Mouse (Mus musculus) embryo, embryonic 9.5 days (tissue): Measurements from ENCODE around the gene Xrcc5.

Experiments used
- DNase-seq: peaks from one replicate; pipeline ENCODE4 v3.0.0-alpha.2; 2017; ENCODE audit errors: extremely low spot score

Gene Xrcc5

GRCm38 (mm10) chr1:72315447-72315846 lies 8.2 kb downstream of the Xrcc5 start:
- no peak for DNase-seq

DNA sequence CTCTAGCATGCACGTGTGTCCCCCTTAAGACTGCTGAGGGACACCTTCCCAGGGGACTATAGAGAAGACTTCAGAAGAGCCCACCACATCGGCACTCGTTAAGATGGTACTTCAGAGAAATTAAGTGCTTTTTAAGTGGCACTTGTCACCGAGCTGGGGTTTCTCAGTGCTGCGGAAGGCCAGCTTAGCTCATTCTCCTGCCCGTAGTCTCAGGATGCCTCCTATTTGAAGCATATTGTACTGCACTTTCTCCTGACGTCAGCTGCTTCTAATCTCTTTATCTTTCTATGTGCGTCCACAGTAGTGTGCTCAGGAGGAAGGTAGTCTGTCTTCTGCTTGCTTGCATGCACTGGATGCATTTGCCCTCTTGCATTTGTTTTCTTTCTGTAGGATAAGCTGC lies 9.2 kb downstream of the Xrcc5 start:
- no peak for DNase-seq

GRCm38 (mm10) chr1:72316901-72317300 lies 9.7 kb downstream of the Xrcc5 start:
- DNase-seq = no peak

- no peak for DNase-seq
Observed at GRCm38 (mm10) chr1:72320759-72321158, 13.5 kb downstream of the Xrcc5 start.

DNA sequence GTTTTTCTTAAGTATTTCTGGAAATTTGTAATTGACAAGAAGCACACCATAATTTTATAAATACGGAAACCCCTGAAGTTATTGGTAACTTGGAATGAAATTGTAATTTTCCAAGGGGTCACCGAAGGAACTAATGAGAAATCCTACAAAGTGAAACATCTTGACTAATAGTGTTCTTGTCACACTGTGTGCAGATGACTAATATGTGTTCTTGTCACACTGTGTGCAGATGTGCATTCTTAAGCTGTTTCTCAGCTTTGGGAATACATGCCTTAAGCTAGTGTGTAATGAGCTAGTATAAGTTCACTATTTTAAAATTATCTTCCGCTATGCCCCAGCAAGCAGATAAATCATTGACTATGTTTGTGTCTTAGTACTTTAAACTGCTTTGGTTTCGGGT lies 16.0 kb downstream of the Xrcc5 start:
- no peak for DNase-seq

GRCm38 (mm10) chr1:72326162-72326821 lies 19.1 kb downstream of the Xrcc5 start:
- DNase-seq = no peak

- no peak for DNase-seq
Observed at GRCm38 (mm10) chr1:72334807-72335206, 27.6 kb downstream of the Xrcc5 start.

DNA sequence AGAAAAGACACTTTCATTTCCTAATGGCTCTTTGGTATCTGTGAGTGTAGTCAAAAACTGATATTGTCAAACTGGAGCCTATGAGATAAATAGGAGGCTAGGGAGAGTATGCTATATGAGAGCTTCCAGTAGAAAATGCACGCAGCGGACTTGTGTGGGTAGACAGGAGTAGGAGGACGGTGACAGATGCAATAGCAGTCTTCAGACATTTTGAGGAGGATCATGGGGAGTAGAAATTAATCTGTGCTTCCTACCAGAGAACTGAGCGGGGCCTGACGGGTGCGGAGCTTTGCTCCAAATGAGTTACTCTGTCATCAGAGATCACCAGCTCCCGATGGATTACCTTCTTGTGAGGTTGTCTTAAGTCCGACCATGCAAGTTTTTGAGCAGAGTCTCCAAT lies 29.6 kb downstream of the Xrcc5 start:
- no peak for DNase-seq

GRCm38 (mm10) chr1:72338341-72338740 lies 31.1 kb downstream of the Xrcc5 start:
- no peak for DNase-seq

DNA sequence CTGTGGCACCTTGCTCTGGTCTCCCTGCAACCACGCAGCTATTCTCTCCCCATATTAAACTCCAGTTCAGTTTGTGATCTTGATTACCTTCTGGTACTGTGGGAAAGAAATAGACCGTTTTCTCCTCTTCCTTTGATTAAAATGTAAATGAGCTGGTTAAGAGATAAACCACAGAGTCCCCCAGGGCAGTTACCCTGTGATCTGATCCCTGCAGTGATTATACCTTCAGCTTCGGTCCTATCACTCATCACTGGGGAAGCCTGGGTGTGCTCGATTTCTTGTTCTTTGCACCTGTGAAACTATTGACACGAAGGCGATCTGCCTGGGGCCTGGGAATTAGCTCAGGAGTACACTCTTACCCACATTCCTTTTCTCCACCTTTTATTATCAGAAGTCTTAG lies 40.7 kb downstream of the Xrcc5 start:
- no peak for DNase-seq

GRCm38 (mm10) chr1:72354856-72355255 lies 47.6 kb downstream of the Xrcc5 start:
- DNase-seq = no peak

- DNase-seq = no peak
Observed at GRCm38 (mm10) chr1:72358216-72358615, 51.0 kb downstream of the Xrcc5 start.

DNA sequence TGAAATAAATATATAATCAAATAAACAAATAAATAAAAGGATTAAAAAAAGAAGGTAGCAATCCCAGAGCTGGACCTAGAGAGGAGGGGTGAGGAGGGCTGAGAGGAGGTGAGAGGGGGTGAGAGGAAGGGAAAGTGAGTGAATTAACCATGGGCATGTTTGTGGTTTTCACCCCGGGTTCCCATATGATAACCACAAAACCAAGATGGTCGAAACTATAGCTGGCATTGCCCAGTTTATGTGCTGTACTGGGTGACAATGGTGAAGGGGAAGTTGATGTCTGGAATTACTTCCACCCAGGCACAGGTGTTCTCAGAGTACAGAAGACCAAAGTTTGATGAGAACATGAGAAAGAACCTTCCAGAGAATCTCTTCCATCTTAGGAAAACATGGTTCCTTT lies 52.2 kb downstream of the Xrcc5 start:
- no peak for DNase-seq

- DNase-seq = no peak
Observed at GRCm38 (mm10) chr1:72360809-72361208, 53.6 kb downstream of the Xrcc5 start.

DNA sequence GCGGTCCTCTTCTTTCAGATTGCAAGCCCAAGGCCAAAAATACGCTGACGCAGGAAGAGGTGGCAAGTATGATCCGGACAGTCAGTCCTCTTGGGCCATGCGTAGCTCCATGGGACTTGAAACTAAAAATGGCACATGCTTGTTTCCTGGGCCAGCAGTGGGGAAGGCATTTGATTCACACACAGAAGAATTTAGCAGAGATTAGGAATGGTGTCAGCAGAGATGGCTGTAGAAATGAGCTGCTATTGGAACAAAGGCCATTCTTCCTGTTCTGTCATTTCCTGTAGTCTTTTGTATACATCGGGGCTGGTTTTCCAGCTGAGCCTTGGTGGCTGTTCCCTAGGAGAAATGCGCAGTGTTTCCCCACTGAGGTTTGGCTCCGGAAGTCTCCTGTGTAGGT lies 57.4 kb downstream of the Xrcc5 start:
- no peak for DNase-seq

DNA sequence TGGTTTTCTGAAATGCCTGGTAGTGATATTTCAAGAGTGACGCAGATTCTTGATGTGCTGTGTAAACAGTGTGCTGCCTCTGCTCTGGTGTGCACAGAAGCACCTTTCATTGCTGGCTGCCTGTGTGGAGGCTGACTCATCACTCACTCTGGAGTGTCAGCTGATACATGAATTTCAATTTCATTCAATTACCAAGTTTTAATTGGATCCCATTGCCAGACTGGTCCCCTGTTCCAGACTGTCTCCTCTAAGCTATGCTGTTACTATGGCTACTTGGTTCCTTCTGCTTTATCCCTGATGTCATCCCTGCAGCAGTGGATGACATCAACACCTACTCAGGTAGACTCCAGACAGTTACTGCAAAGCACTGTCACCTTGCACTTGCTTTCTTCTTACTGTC lies 65.3 kb downstream of the Xrcc5 start:
- DNase-seq = no peak

DNA sequence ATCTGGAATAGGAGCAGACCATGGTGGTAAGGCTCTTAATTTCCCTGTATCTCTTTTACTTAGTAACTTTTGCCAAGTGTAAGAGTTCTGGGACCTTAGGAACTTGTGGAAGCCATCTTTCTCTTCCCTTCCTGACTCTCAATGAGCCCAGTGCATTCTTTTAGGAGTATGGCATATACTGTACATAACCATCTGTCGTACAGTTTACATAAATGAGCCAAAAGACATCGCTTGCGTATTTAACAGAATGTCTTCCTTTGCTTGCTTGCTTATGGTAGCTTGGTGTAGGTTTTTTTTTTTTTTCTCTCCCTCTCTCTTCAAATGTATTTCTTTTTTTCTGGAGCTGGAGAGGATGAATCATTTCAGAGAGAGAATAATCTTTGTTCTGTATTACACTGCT lies 65.7 kb downstream of the Xrcc5 start:
- no peak for DNase-seq

GRCm38 (mm10) chr1:72373648-72374047 lies 66.4 kb downstream of the Xrcc5 start:
- DNase-seq = no peak

- no peak for DNase-seq
Observed at GRCm38 (mm10) chr1:72374049-72374448, 66.8 kb downstream of the Xrcc5 start.

GRCm38 (mm10) chr1:72378151-72378550 lies 70.9 kb downstream of the Xrcc5 start:
- DNase-seq = no peak

GRCm38 (mm10) chr1:72379752-72380353 lies 72.6 kb downstream of the Xrcc5 start:
- no peak for DNase-seq

DNA sequence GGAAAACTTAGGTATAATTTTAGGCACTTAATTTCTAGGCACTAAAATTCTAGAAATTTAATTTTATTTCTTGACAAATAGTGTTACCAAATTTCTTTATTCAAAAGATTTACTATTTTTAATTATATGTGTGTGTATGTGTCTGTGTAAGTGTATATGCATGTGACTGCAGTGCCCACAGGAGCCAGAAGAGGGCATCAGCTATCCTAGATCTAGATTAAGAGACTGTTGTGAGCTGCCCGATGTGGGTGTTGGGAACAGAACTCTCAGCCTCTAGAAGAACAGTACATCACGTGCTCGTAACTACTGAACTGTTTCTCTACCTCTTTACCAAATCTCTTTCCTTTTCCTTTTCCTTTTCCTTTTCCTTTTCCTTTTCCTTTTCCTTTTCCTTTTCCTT lies 73.3 kb downstream of the Xrcc5 start:
- DNase-seq = no peak

- DNase-seq = no peak
Observed at GRCm38 (mm10) chr1:72383056-72383455, 75.8 kb downstream of the Xrcc5 start.

DNA sequence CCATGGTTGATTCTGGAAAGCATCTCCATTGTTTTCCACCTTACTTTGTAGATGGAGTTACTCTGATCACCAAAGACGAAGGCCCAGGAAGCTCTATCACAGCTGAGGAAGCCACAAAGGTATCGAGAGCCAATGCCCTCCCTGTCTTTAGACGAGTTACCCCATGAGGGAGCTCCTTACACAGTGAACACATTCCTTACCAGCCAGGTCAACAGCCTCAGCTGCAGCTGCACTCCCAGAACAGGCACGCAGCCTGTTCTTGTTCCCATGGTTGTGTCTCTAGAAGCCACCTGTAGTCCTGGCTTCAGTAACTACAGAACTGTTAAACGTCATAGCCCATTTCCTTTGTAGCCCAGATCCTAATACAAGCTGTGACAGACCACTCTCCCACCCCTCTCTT lies 76.4 kb downstream of the Xrcc5 start:
- DNase-seq = no peak
